Mouse (Mus musculus) spleen, adult 2 months (tissue): ENCODE data around the gene Garnl3.

ENCODE experiments used
- CTCF ChIP-seq: fragments of 200-500 bp; IDR thresholded peaks from 2 replicates; pipeline ENCODE4 v1.5.1; 2011; ENCODE audit warnings: mild to moderate bottlenecking, inconsistent platforms; ENCODE audit not compliant: insufficient read depth, insufficient read length, insufficient replicate concordance; ENCODE audit errors: extremely low read depth
- POLR2A ChIP-seq: fragments of 200-500 bp; IDR thresholded peaks from 2 replicates; pipeline ENCODE4 v1.6.1; 2011; ENCODE audit warnings: low read depth, low read length, inconsistent platforms

- TF ChIP-seq CTCF, result no peak
- TF ChIP-seq POLR2A, result no peak
Observed at GRCm38 (mm10) chr2:33160326-33160973, 29.0 kb upstream of the Garnl3 start.
